Mouse (Mus musculus): ENCODE measurements around the gene Rap1b.

- no peak for TF ChIP-seq POLR2A (IDR thresholded peaks at IDR 0.05; ENCODE audit: borderline replicate concordance, control insufficient read depth, low read depth, low read length)
- no peak for TF ChIP-seq CTCF (IDR thresholded peaks at IDR 0.05; ENCODE audit: control insufficient read depth, insufficient read depth, low read length)
Observed at GRCm38 (mm10) chr10:117860361-117860760, 14.5 kb upstream of the Rap1b start.
